Mouse (Mus musculus) CD4-positive, CD25-positive, alpha-beta regulatory T cell, adult 4 months (primary cell): Measurements from ENCODE around the gene Trmt5. TPM values are rescaled to one million over a fixed set of nuclear protein-coding genes. Genes with fewer than 3 reads are reported as not detected.
A peak's percentile ranks its signal among the peaks of the same experiment; 100 is the strongest.

Experiments used
- ATAC-seq: one replicate; pipeline ENCODE4 v1.8.0; 2017
- polyA plus RNA-seq, 2 experiments: library from polyadenylated mRNA; unstranded; fragments of 100-300 nt; shearing (Covaris generic); gene quantifications; one replicate each; pipeline ENCODE4 v1.2.1; 2017

Trmt5 gene
- polyA plus RNA-seq = 10 to 100 TPM; 15.6 to 17.7 TPM

DNA sequence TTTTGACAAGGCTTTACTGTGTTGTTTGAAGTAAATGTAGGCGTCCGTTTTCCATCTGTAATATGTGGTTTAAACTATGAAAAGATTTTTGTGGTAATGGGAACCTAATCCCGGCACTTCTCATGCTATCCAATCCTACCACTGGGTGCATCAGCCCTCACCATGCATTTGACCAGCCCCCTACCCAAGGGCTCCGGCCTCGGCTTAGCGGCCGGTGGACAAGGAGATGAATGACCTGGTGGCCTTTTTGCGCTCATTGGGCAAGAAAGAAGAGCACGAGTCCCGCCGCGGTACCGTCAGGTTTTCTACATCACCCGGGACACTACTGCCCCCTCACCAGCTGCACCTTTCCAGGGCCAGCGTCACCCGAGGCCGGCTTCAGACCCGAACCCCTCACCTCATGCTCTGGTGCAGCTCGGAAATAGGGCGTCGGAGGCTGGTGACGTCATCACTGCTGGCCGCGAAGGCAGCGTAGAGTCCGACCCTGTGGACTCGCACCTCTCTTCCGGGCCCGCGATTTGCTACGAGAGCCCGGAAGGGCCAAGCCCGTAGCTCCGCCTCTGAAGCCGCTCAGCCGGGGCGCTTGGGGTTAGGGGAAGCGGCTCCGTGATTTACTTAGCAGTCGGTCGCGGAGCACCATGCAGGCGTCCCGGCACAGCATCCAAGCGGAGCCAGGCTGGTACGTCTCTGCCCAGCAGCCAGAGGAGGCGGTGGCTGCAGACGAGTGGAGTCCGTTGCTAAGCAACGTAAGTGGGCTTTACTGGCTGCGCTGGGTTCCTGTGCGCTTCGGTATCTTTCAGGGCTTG lies at the start of gene Trmt5, which contains the start of gene Slc38a6:
Gene Trmt5, minus strand, starts transcription at position 424 of the 806 bp plus-strand sequence.
Gene Slc38a6, plus strand, starts transcription at position 493 of the 806 bp plus-strand sequence.
- ATAC-seq = peak; percentile 90

DNA sequence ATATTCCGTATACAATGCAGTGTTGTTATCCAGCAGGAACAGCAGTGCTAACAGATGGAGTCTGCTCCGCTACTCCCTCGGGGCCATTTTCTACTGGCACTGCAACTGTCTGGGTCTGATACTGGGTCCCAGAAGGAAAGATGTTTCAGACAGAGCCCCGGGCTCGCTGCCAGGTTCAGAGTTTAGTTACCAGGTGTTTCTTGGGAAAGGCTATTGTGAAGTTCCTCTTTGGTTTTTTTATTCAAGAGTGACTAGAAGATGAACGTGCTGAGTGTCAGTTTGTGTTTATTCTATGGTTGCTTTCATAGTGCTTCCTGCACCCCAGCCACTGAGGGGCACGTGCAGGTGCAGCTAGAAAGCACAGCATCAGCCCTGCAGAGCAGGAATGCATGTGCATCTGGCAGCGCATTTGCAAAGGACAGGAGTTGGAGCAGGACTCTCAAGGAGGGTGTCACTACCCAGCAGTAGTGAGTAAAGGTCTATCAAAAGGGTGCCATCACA lies 47.6 kb upstream of the Trmt5 start:
- peak; percentile 29 for ATAC-seq

DNA sequence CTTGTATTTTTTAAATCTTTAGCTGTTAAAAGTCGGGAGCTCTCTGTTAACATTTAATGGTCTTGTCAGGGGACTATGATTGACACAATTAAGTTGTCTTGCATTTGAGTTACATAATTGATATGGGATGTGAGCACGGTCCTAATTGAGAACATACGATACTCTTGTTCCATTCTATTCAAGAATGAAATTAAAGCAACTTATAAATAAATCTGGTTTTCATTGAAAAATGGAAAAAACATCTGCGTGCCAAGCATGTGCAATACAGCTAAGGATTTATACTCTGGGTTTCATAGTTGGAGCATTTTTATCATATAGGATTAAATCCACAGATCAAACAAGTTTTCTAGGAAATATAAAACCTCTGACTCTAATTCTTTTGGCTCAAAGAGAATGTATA lies 46.2 kb upstream of the Trmt5 start:
- no peak for ATAC-seq

DNA sequence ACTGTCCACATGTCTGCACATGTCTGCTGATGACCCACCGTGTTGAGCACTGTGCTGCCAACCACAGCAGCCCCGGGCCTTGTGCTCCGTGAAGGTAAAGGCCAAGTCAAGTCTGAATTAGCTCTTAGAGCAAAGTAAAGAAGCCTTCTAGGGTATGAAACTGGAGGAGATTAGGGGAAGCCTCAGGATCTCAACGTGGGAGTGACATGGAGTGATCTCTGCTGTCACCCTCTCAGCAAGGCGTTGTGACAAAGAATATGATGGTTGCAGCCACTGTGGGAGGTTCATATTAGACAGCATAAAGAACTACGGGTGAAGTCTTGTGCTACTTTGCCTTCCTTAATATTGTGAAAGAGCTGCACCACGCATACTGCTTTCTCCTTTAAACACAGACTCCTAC lies 43.7 kb upstream of the Trmt5 start:
- ATAC-seq = no peak

DNA sequence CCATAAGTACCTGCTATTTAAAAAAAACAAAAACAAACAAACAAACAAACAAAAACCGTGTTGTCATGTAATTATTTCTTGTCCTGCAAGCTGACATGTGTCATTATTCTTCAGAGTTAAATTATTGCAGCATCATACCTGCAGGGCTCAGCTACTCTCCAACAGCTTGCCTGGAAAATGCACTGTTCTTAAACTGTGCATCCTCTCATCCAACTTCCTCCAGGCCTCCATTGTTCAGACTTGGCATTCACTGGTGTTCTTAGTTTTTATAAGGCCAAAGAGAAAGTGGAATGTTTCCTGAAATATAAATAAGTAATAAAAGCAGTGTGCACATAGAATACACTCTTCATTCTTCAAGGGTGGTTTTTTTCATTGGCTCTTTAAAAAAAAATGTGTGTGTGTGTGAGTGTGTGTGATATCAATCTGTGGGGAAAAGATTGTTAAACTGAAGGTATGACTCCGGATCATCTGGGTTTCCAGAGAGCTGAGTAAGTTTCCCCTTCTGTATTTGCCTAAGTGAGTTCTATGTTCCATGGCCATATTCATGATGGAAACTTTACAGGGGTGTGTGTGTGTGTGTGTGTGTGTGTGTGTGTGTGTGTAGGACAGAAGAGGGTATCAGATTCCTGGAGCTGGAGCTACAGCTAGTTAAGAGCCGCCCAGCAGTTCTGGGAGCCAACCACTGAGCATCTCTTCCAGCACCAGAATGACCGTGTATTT lies 42.1 kb upstream of the Trmt5 start:
- ATAC-seq = no peak

DNA sequence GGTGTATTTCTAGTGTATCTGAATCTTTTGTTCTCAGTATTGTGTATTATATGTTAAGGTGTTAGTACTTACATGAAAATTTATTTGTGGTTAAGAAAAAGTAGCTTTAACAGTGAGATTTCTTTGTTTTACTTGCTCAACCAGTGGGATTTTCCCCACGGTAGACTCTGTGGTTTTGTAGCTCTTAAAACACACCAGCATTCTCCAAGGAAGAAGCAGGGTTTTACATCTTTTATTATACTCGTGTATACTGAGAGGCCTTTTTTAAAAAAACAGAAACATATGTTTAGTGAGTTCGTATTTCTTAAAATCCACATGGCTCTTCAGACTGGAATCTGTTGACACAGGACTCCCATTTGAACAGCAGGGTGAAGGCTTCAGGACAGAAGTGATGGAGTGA lies 40.9 kb upstream of the Trmt5 start:
- peak; percentile 34 for ATAC-seq

DNA sequence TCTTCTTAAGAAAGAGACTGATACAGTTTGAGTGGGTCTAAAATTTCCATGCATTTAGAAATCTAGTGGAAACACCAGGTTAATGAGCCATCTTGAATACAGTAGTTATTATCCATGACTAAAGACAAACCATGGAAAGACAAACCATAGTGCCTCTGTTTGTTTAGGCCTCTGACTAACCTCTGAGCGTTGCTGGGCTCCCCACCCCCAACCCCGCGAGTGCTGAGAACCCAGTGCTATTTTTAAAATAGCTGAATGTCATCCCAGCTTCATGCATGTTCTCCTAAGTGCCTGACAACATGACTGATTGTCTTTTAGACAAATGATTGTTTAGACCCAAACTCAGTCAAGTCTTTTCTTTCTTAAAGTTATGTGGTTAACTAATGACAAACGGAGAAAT lies 39.1 kb upstream of the Trmt5 start:
- no peak for ATAC-seq

DNA sequence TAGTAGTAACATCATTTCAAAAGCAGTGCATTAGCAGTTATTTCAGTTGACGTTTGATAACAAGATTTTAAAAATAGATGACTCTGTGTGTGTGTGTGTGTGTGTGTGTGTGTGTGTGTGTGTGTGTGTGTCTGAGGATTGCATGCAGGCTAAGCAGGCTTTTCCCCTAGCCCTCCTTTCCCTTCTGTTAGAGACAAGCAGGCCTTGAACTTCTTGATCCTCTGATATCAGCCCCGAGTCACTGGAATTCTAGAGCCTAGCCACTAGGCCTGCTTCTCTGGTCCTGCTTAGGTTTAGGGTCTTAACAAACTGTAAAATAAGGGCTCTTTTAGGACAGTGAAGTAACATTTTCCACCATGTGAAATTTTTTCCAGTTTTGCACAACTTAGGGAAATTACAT lies 38.7 kb upstream of the Trmt5 start:
- ATAC-seq = no peak

DNA sequence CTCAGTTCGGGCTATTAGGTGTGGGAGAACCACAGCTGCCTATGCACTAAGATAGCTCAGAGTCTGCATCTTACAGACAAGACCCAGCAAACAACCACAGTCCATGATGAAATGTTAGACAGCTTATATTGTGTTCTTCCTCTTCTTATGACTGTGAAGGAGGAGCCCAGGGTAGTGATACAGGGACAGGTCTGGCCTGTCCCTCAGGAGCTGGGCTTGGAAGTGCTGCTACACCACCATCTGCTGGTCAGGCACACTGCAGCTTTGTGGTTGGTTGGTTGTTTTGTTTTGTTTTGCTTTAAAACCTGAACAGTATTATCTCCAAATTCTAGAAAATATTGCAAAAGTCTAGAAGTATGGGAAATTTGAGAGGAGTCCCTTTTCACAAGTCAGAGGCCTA lies 38.2 kb upstream of the Trmt5 start:
- ATAC-seq = no peak

DNA sequence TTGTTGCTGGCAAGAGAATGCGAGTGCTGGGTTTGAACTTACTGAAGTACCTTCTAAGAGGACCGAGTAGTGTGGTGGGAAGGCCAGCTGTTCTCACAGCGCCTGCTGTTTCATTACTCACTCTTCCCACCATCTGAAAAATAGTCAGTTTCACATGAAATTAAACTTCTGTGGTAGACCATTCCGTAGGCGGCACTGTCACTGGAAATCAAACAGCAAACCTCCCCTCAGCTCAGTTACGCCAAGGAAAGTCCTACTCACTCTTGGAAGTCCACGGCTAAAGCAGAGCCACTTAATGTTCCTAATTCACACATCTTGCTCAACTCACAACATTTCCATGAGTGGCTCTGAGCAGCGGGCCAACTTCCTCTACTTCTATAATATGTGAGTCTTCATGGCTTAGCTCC lies 37.7 kb upstream of the Trmt5 start:
- no peak for ATAC-seq

DNA sequence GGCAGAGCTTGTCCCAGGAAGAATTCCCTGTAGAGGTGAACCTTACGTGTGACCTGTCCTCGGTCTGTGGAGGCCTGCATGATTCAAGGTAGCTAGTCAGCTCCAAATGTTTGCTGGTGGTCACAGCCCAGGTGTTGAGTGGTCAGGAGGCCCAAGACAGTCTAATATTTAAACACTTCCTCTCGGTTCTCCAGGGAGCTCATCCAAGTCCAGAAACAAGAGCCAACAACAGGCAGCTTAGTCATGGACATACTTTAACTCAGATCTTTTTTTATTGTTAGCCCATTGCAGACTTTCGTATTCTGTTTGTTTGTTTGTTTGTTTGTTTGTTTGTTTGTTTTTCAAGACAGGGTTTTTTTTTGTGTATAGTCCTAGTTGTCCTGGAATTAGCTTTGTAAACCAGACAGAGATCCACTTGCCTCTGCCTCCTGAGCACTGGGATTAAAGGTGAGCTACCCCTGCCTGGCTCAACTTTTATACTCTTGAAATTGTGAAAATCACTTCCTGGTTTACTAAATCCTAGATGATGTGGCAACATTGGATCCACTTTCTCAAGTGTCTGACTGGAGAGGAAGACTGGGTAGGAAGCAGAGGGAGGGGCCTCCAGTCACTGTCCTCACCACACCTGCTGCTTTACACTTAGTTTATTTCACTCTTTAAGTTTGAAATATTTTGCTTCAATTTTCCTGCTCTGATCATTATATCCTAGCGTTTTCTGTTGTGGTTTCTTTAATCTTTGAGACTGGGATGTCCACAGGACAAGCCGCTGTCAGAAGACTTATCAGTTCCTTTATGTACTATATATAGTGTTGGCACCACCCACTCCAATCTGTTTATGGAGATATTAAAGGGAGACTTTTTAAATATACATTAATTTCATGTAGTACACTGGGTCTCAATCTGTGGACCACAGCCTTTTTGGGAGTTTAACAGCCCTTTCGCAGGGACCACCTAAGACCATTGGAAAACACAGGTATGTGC lies 31.5 kb upstream of the Trmt5 start:
- no peak for ATAC-seq

DNA sequence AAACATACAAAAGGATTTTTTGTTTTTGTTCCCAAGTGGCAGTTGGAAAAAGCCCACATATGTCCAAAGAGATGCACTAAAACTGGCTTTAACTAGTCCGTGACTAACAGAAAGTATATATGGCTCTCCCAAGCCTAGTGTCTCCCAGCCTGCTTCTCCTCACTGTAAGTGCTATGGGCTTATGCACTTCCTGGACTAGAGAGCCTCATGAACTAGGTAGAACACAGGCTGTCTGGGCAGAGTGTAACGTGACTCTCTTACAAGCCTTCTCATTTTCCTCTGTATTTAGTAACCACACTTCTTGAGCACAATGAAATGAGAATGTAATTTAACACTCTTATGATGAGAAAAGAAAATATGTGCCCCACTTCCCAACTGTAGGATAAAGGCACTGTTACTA lies 22.2 kb upstream of the Trmt5 start:
- ATAC-seq = no peak

DNA sequence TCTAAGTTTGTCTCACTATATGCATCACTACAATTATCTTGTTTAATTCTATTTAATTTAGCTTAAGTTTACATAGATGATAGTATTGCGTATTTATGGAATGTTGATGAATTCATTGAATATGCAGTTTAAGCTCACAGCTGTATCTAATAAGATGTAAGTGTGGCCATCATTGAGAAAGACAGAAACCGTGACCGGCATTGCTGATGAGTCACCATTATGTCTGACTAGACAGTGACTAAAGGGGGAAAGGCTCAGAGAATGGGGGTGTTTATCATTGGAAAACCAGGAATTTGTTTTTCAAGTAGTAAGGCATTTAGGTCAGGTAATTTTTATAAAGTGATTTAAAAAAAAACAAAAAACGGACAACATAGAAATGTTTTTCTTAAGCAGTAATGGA lies 21.2 kb upstream of the Trmt5 start:
- ATAC-seq = no peak

DNA sequence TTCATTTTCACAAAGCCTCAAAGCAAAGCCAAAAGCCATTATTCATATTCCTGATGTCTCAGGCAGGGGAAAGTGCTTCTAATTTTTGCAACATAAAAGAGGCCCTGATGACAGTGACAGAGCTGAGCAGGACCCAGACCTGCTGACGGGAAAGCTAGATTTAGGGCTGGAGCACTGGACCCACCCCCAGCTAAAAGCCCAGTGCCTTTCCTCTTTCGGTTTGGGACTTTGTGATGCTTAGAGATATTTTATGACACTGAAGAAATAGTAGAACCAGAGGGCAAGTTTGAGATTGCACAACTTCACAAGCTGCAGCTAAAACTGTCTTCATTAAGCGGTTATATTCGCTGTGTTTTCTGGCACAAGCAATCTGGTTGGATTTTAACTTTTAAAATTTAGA lies 18.1 kb upstream of the Trmt5 start:
- ATAC-seq = no peak

DNA sequence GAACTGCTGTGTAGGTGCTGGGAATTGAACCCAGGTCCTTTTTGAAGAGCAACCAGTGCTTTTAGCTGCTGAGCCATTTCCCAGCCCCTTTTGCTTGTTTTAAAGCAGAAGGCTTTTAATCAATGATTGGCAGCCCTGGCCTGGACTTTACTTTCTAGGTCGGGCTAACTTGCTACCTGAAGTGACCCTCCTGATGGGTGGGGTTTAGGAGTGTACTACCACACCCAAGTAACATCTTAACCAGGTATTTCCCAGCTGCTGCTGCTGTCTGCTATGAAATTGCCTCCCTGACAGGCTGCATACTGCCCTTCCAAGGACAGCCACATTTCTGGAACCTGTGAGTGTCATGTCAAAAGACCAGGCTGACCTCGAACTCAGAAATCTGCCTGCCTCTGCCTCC lies 14.0 kb upstream of the Trmt5 start:
- ATAC-seq = no peak

DNA sequence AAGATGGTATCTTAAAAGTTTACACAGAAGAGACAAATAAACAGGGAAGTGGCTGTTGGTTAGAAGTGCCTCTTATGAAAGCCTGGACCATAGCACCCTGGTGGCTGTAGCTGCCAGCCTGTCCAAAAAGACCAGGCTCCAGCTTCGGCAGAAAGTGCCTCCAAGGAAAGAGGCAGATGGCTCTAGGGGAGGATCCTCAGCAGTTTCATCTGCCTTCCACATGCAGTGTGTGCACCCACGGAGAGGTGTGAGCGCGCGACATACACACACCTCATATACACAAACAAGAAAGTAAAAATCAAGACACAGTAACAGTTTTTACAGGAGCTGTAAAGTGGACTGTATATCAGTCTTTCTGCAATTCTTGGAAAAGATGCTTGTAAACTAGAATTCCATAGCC lies 12.1 kb upstream of the Trmt5 start:
- no peak for ATAC-seq

DNA sequence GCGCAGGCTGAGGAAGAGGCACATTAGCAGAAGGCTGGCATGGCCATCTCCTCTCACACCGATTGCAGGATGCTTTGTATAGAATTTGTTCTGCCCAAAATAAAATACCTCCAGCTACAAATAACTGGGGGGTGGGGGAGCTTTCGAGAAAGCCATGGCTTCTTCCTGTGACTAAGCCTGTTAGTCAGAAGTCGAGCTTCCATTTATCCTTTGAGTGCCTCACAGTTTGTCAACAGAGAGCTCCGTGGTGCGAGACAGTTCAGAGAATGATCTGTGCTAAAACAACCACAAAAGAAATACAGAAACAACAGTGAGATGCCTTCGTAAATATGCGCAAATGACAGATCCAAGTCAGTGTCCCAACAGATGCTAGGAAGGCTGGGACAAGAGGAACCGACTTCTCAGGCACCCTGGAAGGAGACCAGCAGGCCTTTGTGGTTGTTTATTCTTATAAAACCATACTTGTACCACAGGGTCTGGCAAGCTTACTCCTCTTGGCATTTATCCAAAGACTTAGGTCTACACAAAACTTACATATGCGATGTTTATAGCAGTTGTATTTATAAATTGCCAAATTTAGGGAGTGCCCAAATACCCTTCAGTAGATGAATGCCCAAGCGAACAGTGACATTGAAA lies 9.1 kb upstream of the Trmt5 start:
- no peak for ATAC-seq

DNA sequence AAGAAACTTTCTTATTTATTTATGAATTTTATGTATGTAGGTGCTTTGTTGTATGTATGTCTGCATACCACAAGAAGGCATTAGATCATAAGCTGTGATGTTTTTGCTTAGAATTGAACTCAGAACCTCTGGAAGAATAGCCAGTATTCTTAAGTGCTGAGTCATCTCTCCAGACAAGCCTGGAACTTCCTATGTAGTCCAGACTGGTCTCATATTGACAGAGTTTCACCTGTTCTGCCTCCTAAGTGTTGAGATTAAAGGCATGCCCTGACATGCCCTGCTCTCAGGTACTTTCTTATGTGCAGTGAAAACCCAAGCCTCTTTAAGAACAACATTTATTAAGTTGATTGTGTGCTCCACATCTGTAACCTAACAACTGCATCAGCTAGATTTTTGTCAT lies 8.4 kb upstream of the Trmt5 start:
- no peak for ATAC-seq

DNA sequence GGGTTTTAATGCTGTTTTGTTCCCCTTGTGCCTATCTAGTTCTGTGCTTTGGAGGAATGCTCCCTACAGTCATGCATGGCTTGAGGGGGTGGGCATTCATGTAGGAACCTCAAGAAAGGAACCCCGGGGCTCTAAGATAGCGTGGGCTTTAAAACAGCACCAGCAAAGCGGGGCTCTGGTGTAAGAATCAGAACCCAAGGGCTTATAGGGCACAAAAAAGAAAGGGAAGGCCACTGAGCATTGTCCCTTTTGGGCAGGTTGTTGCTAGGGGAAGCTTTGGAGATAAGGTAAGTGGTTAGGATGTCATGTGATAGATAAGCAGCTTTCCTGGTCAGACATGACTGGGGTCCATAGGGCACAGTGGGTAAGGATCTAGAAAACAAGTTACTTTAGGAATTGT lies 2.1 kb upstream of the Trmt5 start:
- ATAC-seq = no peak

DNA sequence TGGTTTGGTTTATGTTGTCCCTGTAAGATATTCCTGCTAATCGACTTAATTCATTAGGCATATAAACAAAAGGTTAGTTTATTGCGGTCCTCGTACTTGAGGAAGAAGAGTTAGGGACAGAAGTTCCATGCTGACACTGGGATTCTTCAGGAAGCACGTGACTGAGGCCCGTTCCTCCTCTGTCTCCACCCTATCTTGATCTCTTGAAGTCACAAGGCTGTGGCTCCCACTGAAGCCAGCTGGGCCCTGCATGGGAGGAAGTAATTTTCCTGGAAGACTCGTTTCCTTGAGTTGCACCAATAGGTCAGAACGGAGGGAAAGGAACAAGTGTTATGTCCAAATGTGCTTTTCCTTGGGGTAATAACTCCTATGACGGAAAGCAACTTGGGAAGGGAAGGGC lies 1.1 kb upstream of the Trmt5 start:
- ATAC-seq = no peak

DNA sequence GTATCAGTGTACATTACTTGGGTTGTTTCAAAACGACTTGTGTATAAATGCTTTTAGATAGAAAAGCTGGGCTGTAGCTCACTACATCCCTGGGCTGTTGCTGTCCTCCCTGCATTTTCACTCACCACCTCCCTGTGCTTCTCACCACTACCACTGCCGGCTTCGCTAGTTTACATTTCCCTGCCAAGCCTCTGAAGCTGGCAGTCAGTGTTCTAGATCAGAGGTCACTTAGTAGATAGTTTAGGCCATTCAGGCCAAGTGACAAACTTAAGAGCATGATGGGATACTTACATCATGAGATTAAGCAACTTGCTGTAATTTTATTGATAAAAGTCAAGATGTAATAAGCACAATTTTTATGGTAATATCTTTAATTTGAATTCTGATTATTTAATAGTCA lies 11.6 kb downstream of the Trmt5 start:
- no peak for ATAC-seq

DNA sequence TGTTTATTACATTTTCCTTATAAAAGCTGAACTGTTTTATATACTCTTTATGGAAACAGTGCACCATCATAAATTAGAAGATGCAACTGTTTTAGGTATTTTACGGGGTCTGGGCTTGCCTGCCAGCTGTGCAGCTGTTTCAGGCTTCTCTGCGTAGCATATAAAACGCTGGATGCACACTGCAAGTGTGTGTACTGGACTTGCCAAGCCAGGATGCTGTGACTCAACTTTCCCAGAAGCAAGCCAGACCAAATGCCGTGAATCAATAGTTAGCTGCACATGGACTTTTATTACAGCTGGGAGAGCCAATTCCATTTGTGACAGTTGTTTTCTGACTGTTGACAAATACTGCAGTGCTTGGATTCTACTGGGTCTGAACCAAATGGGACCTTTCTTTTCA lies 16.6 kb downstream of the Trmt5 start:
- no peak for ATAC-seq
